Mouse (Mus musculus) forebrain, embryonic 16.5 days (tissue): ENCODE measurements around the gene Klhdc2. TPM values are rescaled to one million over a fixed set of nuclear protein-coding genes. Genes with fewer than 3 reads are reported as not detected.

Experiments
- ATAC-seq: fragments of 200-750 bp; cut with Nextera tagmentation; 2 replicates; pipeline ENCODE4 v1.8.0; 2017; ENCODE audit warnings: mild to moderate bottlenecking, moderate library complexity
- H3K27ac ChIP-seq: fragments of 300-500 bp; sonication (generic); 2 replicates; pipeline ENCODE4 v1.5.1; 2014; ENCODE audit warnings: low read length, control low read depth
- H3K27me3 ChIP-seq: fragments of 300-500 bp; sonication (generic); replicated peaks from 2 replicates; pipeline ENCODE4 v1.6.1; 2014; ENCODE audit warnings: low read length; ENCODE audit not compliant: control insufficient read depth, insufficient read depth
- H3K36me3 ChIP-seq: fragments of 300-500 bp; sonication (generic); 2 replicates; pipeline ENCODE4 v1.6.1; 2014; ENCODE audit not compliant: control insufficient read depth, insufficient read depth
- H3K4me1 ChIP-seq: fragments of 300-500 bp; sonication (generic); replicated peaks from 2 replicates; pipeline ENCODE4 v1.6.1; 2014; ENCODE audit warnings: low read length; ENCODE audit not compliant: control insufficient read depth, insufficient read depth
- H3K4me2 ChIP-seq: fragments of 300-500 bp; sonication (generic); 2 replicates; pipeline ENCODE4 v1.6.1; 2014; ENCODE audit warnings: mild to moderate bottlenecking, low read length, control low read depth
- H3K4me3 ChIP-seq: fragments of 300-500 bp; sonication (generic); replicated peaks from 2 replicates; pipeline ENCODE4 v1.5.1; 2014; ENCODE audit warnings: mild to moderate bottlenecking, low read length, control low read depth
- H3K9ac ChIP-seq: fragments of 300-500 bp; sonication (generic); replicated peaks from 2 replicates; pipeline ENCODE4 v1.6.1; 2014; ENCODE audit warnings: low read depth, low read length, control low read depth
- H3K9me3 ChIP-seq: fragments of 300-500 bp; sonication (generic); 2 replicates; pipeline ENCODE4 v1.6.1; 2016; ENCODE audit warnings: low read length; ENCODE audit not compliant: control insufficient read depth
- WGBS: fragments of 180-500 bp; shearing (Covaris S2); extraction: QIAGEN DNeasy Blood & Tissue Kit; methylation state at CpG from one replicate; pipeline ENCODE4 v1.1.7; 2014; 5-methylcytosine and 5-hydroxymethylcytosine counted together
- polyA plus RNA-seq: library from polyadenylated mRNA; unstranded; fragments of >200 nt; fragmentation: Nextera tagmentation; extraction: Ambion mirVana; gene quantifications from 2 replicates; pipeline ENCODE4 v1.2.1, GENCODE M21; 2015

The Klhdc2 gene
- 272 and 285 TPM in 2 replicates for polyA plus RNA-seq

DNA sequence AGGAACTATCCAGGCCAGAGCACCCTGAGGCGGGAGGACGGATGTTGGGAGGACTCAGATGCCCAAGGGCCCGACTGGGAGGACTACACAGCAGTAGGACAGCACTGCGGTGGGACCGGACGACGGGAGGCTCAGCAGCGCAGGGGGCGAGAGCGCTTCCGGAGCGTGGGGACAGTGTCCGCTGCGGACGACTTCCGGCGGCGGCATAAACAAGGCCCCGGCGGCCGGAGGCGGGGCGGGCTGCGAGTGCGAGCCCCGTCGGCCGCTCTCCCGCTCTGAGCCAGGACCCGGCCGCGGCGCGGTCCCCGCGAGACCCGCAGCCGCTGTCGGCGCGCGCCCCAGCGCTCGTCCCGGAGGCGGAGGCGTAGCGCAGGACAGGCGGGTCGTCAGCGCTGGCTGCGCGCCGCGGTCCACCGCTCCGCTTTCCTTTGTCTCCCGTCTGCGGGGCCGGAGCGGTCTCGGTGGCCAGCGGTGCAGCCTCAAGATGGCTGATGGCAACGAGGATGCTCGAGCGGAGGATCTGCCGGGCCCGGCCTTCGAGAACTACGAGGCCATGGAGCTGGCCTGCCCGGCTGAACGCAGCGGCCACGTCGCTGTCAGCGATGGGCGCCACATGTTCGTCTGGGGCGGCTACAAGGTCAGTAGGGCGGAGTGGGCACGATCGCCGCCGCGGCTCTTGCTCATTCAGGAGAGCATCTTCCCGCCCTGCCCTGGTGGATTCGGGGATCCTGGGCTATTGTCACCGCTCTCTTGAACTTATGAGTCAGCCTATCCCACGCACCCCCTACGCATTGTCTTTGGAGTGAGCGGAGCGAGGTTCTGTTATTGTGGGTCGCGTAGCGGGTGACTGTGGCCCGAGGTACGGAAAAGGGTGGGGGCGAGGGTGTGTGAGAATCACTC lies at the start of gene Klhdc2:
Klhdc2 (plus strand) TSS at position 171 of the 900 bp plus-strand sequence.
- peaks cover 26% of the 10 kb centered on the region for H3K4me1 ChIP-seq
- peak within 1 kb of the TSS; percentile 84 for H3K4me3 ChIP-seq
- peak within 1 kb of the TSS; percentile 95 for H3K9ac ChIP-seq
- H3K36me3 ChIP-seq = peaks cover 6% of the 10 kb centered on the region; the same call in 1 of the 2 replicates
- no peaks in the 10 kb centered on the region for H3K9me3 ChIP-seq
- H3K27me3 ChIP-seq = no peaks in the 10 kb centered on the region
- ATAC-seq = peak; percentile 95
- H3K4me2 ChIP-seq = peak within 1 kb of the TSS; percentile 69
- WGBS = under 1% methylated on average over 86 of the region's 98 CpGs
- H3K27ac ChIP-seq = peak within 1 kb of the TSS; percentile 91

DNA sequence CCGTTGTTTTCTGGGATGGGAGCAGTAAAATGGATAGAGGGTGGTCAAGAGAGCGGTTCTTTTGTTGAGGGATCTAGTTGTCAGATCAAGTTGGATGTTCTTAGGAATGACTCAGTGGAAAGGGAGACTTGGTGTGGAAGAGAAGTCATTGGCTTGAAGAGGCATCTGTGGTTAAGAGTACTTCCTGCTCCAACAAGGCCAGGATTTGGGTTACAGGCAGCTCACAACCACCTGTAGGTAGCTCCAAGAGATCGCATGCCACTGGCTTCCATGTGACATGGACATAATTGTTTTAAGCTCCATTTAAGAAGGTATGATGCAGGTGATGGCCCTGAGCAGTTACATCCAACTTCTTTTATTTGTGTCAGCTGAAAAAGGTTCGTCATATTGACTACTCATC lies 46.7 kb upstream of the Klhdc2 start:
- no peak overlapping the region for H3K4me2 ChIP-seq
- 87% methylated on average over 4 of the region's 4 CpGs for WGBS
- H3K27me3 ChIP-seq = no peaks in the 10 kb centered on the region

DNA sequence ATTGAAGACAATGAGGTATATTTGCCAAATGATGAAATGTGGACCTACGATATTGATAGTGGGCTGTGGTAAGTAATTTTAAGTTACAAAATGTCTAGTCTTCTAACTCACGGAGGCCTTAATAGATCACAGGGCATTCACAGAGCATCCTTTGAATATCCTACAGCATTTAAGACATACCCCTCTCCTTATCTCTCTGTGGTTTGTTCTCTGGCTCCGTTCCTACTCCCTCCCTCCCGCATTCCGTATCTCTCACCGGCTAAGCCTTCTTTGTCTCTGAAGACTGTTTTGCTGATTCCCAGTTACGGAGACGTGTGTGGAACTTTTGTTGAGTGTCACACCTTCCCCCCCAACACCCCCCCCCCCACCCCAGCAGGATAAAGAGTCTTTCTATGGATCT lies 45.7 kb upstream of the Klhdc2 start:
- Histone ChIP-seq H3K4me3 (no peak overlapping the region), H3K27ac (no peak overlapping the region), H3K4me2 (no peak overlapping the region), H3K36me3 (no peaks in the 10 kb centered on the region), H3K9ac (no peak overlapping the region), H3K27me3 (no peaks in the 10 kb centered on the region), H3K4me1 (no peaks in the 10 kb centered on the region), H3K9me3 (no peaks in the 10 kb centered on the region)
- no peak for ATAC-seq
- WGBS = 77% methylated on average over 8 of the region's 8 CpGs

More for the DNA sequence above, 46.7 kb upstream of the Klhdc2 start:
- no peaks in the 10 kb centered on the region for H3K9me3 ChIP-seq
- H3K36me3 ChIP-seq = no peaks in the 10 kb centered on the region
- H3K27ac ChIP-seq = no peak overlapping the region
- H3K4me1 ChIP-seq = no peaks in the 10 kb centered on the region
- ATAC-seq = no peak
- H3K4me3 ChIP-seq = no peak overlapping the region
- H3K9ac ChIP-seq = no peak overlapping the region

DNA sequence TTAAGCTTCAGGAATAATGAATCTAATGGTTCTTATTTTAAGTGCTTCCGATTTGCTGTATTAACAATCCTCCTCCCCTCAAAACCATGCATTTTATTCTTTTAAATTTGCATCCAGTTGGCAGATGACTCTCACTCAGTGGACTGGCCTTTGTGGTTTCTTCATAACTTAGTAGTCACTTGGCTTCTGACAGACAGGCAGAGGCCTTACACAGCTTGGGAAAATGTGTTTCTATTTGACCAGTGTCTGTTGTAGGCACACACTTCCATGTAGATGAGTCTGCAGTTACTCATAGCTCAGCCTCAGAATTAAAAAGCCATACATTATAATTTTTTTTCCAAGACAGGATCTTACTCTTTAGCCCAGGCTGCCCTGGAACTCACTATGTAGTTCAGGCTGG lies 42.7 kb upstream of the Klhdc2 start:
- Histone ChIP-seq H3K36me3 (no peaks in the 10 kb centered on the region), H3K4me3 (no peak overlapping the region), H3K9ac (no peak overlapping the region), H3K4me2 (no peak overlapping the region), H3K9me3 (no peaks in the 10 kb centered on the region), H3K4me1 (no peaks in the 10 kb centered on the region), H3K27me3 (no peaks in the 10 kb centered on the region), H3K27ac (no peak overlapping the region)
- ATAC-seq = no peak
- 89% methylated on average over 1 of the region's 1 CpGs for WGBS

DNA sequence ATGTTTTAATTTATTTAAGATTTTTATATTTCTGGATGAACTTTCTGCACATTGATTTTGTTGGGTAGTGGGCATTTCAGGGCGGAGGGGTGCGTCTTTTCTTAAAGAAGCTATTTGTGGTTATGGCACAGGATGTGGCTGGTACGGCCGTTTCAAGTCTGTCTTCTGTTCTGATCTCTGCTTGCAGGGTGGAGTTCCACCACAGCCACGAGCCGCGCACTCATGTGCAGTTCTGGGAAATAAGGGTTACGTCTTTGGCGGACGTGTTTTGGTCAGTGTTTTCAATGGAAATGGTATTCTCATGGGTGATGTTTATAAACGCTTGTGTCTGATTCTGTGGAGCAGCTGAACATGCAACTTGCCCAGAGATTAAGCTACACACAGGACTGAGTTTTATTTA lies 38.6 kb upstream of the Klhdc2 start:
- Histone ChIP-seq H3K4me1 (no peaks in the 10 kb centered on the region), H3K27ac (no peak overlapping the region), H3K9me3 (no peaks in the 10 kb centered on the region), H3K9ac (no peak overlapping the region), H3K4me2 (no peak overlapping the region), H3K36me3 (no peaks in the 10 kb centered on the region), H3K27me3 (no peaks in the 10 kb centered on the region), H3K4me3 (no peak overlapping the region)
- WGBS = 89% methylated on average over 11 of the region's 11 CpGs
- ATAC-seq = no peak

DNA sequence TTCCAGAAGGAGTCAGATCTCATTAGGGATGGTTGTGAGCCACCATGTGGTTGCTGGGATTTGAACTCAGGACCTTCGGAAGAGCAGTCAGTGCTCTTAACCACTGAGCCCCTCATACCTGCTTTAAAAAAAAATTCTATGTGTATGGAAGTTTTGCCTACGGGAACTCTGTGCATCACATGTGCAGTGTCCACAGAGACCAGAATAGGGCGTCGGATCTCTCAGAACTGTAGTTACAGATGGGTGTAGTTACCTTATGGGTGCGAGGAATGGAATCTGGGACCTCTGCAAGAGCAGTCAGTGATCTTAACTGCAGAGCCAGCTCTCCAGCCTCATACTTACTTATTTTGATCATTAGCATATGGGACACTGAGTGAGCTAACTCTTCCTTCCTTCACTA lies 34.2 kb upstream of the Klhdc2 start:
- no peak overlapping the region for H3K4me3 ChIP-seq
- H3K27me3 ChIP-seq = no peaks in the 10 kb centered on the region
- no peak for ATAC-seq
- H3K27ac ChIP-seq = no peak overlapping the region
- H3K36me3 ChIP-seq = no peaks in the 10 kb centered on the region
- H3K4me2 ChIP-seq = no peak overlapping the region
- no peak overlapping the region for H3K9ac ChIP-seq
- WGBS = 93% methylated on average over 5 of the region's 5 CpGs
- H3K4me1 ChIP-seq = no peaks in the 10 kb centered on the region
- no peaks in the 10 kb centered on the region for H3K9me3 ChIP-seq

DNA sequence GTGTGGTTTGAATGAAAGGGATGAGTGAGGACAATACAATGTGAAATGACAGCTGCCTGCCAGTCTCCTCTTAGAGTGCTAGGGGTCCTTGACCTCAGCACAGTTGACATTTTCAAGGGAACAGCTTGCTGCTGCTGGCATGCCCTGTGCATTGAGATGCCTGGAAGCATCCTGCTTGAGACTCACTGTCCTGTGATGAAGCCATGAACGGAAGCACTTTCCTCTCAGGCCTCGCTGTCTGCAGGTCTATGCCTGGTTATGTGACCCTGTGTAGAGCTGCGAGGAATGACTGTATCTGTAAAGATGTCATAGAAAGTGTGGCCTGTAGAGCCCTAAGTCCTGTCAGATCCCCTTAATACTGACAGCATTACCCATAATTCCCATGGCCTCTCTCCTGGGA lies 31.4 kb upstream of the Klhdc2 start:
- ATAC-seq = no peak
- Histone ChIP-seq H3K27ac (no peak overlapping the region), H3K4me2 (no peak overlapping the region), H3K4me3 (no peak overlapping the region), H3K4me1 (no peaks in the 10 kb centered on the region), H3K9ac (no peak overlapping the region), H3K9me3 (no peaks in the 10 kb centered on the region), H3K36me3 (no peaks in the 10 kb centered on the region), H3K27me3 (no peaks in the 10 kb centered on the region)
- WGBS = 91% methylated on average over 3 of the region's 3 CpGs

DNA sequence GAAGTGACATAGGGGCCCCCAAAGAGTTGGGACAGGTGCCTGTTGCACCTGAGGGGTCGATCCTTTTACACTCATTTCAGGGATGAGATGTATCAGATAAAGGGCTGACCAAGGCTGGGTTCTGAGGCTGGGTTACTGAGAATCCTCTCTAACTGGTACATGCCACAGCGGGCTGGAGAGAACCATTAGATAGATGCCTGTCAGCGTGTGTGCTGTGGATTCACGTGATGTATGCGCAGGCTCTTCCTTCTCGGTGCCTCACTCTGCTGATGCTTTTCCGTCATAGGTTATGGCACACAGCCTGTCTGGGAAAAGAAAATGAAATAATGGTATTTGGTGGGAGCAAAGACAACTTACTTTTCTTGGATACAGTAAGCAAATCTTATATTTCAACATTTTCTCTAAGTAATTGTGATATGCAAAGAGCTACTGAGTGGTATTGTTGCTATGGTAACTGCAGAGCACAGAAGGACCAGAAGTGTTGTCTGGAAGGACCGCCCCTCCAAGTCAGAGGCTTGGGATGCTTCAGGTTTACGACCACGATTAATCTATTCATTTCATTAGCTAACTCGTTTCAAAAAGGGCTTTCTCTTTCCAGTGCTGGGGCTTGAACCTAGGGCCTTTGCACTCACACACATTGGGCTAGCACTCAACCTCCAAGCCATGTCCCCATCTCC lies 28.4 kb upstream of the Klhdc2 start:
- Histone ChIP-seq H3K9ac (no peak overlapping the region), H3K4me3 (no peak overlapping the region), H3K9me3 (no peaks in the 10 kb centered on the region), H3K4me1 (no peaks in the 10 kb centered on the region), H3K4me2 (no peak overlapping the region), H3K27ac (no peak overlapping the region), H3K27me3 (no peaks in the 10 kb centered on the region), H3K36me3 (no peaks in the 10 kb centered on the region)
- no peak for ATAC-seq
- 74% methylated on average over 11 of the region's 11 CpGs for WGBS

DNA sequence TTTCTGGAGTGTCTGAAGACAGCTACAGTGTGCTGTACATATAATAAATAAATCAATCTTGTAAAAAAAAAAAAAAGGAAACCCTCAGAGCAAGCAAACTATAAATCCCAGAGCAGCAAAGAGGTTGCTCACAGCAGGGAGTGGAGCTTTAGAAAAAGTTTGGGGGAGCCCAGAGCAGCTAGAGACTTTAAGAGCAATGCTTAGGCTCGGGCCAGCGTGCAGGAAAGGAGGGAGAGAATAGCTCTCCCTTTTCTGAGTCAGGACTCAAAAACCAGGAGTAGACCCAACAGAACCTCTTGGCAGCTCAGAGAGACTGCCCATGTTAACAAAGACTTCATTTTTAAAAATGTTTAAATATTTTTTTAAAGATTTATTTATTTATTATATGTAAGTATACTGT lies 27.5 kb upstream of the Klhdc2 start:
- ATAC-seq = no peak
- Histone ChIP-seq H3K9me3 (no peaks in the 10 kb centered on the region), H3K27ac (no peak overlapping the region)

More for the DNA sequence above, 27.5 kb upstream of the Klhdc2 start:
- no peak overlapping the region for H3K4me2 ChIP-seq
- H3K36me3 ChIP-seq = no peaks in the 10 kb centered on the region
- no peak overlapping the region for H3K9ac ChIP-seq
- H3K4me1 ChIP-seq = no peaks in the 10 kb centered on the region
- no peak overlapping the region for H3K4me3 ChIP-seq
- H3K27me3 ChIP-seq = no peaks in the 10 kb centered on the region
- WGBS = 72% methylated on average over 2 of the region's 2 CpGs
